Mouse (Mus musculus): ENCODE measurements around the gene Esrrb. TPM values are rescaled to one million over a fixed set of nuclear protein-coding genes. Genes with fewer than 3 reads are reported as not detected.

Esrrb gene
- polyA plus RNA-seq, 1 experiment from 2014 or later, result 0.71 TPM

DNA sequence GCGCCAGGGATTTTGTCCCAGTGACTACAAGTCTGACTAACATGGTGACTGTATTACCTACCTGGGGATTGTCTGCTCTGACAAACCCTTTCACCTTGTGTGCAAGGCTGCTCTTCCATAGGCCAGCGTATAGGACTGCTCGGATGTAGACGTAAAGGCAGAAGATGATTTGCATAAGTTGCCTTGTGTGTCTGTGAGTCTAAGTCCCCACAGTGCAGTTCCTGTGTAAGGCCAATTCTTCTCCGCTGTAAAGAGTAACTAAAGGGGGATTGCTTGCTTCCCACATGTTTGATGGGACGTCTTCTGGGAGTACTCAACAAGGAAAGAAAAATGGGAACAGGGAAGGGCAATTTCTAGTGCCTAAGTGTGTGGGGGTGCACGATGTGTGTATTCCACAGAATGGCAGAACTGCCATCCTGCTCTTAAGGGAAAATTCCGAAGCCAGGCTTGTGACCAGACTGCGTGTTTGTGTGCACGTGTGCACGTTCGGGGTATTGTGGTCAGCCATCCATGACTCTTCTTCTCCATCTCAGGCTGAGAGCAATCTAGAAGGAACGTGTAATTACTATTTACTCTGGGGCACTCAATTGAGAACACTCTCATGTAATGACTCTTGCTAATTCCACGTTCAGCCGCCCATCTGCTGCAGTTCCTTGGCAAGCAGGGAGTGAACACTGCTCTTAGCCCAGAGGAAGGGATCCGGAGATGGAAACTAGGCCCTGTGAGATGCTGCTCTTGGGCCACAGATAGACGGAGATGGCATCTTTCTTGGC, 9.9 kb downstream of the Esrrb start:
- Histone ChIP-seq H3K27ac (no peak overlapping the region), H3K4me1 (replicated peaks) (peaks cover 28% of the 10 kb centered on the region), H3K4me3 (no peak overlapping the region), H3K9me3 (no peaks in the 10 kb centered on the region), H3K36me3 (no peaks in the 10 kb centered on the region), H3K27me3 (ENCODE audit: insufficient read depth, poor library complexity, severe bottlenecking) (peaks cover 12% of the 10 kb centered on the region)
- WGBS, result 86% methylated on average over 17 of the region's 17 CpGs
- DNase-seq (ENCODE audit: low spot score), result no peak

DNA sequence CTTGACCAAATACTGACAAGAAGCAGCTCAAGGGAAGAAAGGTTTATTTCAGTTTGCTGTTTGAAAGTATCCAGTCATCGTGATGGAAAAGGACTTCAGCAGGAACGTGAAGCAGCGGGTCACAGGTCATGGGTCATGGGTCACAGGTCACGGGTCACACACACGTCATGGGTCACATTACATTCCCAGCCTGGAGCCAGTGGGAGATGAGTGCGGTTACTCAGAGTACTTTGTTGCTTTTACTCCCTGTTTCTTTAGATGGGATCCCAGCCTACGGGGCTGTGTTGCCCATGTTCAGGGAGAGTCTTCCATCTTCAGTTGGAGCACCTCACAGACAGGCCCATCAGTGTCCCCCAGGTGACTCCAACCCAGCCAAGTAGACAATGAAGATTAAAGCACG, 13.4 kb downstream of the Esrrb start:
- DNase-seq (ENCODE audit: low spot score), result no peak
- Histone ChIP-seq H3K4me1 (replicated peaks) (peaks cover 6% of the 10 kb centered on the region), H3K36me3 (no peaks in the 10 kb centered on the region), H3K27me3 (ENCODE audit: insufficient read depth, poor library complexity, severe bottlenecking) (peaks cover 31% of the 10 kb centered on the region), H3K27ac (no peak overlapping the region), H3K4me3 (no peak overlapping the region), H3K9me3 (no peaks in the 10 kb centered on the region)
- WGBS, result 46% methylated on average over 8 of the region's 8 CpGs

DNA sequence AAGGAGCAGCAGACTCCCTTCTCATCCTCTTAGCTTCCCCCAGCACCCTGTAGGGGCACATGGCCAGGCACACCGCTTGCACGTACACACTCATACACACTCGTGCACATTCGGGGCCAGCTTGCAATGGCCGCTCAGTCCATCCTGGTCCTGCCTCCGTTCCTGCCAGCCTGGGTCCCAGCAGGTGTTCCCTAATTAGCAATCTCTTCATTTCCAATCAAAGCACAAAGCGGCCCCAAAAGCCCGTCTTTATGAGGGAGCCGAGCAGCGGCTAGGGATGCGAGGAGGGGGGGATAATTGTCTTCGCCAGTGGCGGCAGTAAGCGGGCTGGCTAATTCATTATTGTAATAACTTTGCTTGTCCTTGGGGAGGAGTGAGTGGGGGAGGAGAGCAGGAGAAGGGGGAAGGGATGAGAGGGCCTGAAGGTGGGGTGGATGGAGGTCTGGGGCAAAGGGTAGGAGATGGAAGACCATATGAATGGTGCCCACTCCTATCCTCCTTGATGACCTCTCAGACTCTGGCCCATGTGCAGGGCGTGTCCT, 18.8 kb downstream of the Esrrb start:
- Histone ChIP-seq H3K36me3 (no peaks in the 10 kb centered on the region), H3K9me3 (no peaks in the 10 kb centered on the region), H3K4me1 (replicated peaks) (peaks cover 39% of the 10 kb centered on the region), H3K27me3 (ENCODE audit: insufficient read depth, poor library complexity, severe bottlenecking) (peaks cover 51% of the 10 kb centered on the region), H3K27ac (peak overlapping the region; percentile 47), H3K4me3 (peak overlapping the region; percentile 20; the same call in 1 of the 2 replicates)
- WGBS, result 18% methylated on average over 15 of the region's 15 CpGs
- no peak for DNase-seq (ENCODE audit: low spot score)

GRCm38 (mm10) chr12:86383803-86384202, 22.9 kb downstream of the Esrrb start:
- Histone ChIP-seq H3K36me3 (no peaks in the 10 kb centered on the region), H3K27ac (peak overlapping the region; percentile 79), H3K9me3 (no peaks in the 10 kb centered on the region), H3K27me3 (ENCODE audit: insufficient read depth, poor library complexity, severe bottlenecking) (peaks cover 25% of the 10 kb centered on the region), H3K4me1 (replicated peaks) (peaks cover 52% of the 10 kb centered on the region), H3K4me3 (peak overlapping the region; percentile 3; the same call in 1 of the 2 replicates)
- 15% methylated on average over 6 of the region's 6 CpGs for whole genome bisulfite sequencing
- peak; percentile 51 for DNase-seq (ENCODE audit: low spot score)

DNA sequence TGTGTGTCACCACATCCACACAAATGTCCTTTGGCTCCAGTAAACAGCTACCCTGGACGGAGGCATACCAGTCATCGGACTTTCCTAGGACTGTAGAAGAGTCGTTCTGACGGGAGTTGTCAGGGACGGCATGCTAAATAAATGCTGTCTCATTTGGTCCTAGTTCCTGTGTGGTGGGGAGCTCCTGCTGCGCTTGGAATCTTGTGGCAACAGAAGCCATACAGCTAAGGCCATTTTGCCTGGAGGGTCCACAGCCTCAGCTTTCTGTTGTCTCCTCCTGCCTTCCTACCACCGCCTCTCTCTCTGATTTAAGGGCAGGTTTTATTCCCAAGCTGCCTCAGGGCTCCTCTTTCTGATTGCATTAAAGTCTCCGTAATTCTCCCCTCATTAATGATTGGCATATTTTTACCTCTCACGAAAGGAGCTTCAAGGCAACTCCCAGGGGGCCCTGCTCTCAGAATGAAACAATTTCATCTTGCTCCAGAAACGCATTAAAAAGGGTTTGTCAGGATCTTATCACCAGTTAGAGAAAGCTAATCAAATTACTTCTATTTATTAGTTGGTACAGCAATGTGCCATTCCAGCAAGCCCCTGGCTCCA, 26.9 kb downstream of the Esrrb start:
- peaks cover 32% of the 10 kb centered on the region for H3K4me1 ChIP-seq (replicated peaks)
- 63% methylated on average over 10 of the region's 10 CpGs for WGBS
- no peaks in the 10 kb centered on the region for H3K9me3 ChIP-seq
- no peaks in the 10 kb centered on the region for H3K27me3 ChIP-seq (ENCODE audit: insufficient read depth, poor library complexity, severe bottlenecking)
- DNase-seq (ENCODE audit: low spot score), result no peak
- no peak overlapping the region for H3K4me3 ChIP-seq
- no peaks in the 10 kb centered on the region for H3K36me3 ChIP-seq
- H3K27ac ChIP-seq, result no peak overlapping the region

DNA sequence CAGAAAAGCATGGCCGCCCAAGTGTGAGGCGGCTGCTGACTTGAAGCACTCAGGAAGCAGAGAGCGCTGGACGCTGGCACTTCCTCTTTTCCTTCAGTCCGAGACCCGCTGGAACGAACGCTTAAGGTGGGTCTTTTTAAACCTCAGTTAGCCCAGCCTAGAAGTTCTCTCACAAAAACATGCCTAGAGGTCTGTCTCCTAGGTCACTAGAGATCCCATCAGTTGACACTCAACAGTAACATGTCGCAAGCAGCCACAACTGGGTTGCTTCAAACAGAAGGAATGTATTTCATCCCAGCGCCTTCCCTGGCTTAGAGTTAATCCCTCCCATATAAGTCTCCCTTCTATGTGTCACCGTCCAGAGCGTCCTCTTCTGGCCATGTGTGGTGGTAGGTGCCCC, 33.9 kb downstream of the Esrrb start:
- Histone ChIP-seq H3K4me3 (no peak overlapping the region), H3K27ac (no peak overlapping the region), H3K4me1 (replicated peaks) (peaks cover 18% of the 10 kb centered on the region), H3K27me3 (ENCODE audit: insufficient read depth, poor library complexity, severe bottlenecking) (no peaks in the 10 kb centered on the region), H3K36me3 (no peaks in the 10 kb centered on the region), H3K9me3 (no peaks in the 10 kb centered on the region)
- WGBS, result 91% methylated on average over 12 of the region's 12 CpGs
- DNase-seq (ENCODE audit: low spot score), result no peak

DNA sequence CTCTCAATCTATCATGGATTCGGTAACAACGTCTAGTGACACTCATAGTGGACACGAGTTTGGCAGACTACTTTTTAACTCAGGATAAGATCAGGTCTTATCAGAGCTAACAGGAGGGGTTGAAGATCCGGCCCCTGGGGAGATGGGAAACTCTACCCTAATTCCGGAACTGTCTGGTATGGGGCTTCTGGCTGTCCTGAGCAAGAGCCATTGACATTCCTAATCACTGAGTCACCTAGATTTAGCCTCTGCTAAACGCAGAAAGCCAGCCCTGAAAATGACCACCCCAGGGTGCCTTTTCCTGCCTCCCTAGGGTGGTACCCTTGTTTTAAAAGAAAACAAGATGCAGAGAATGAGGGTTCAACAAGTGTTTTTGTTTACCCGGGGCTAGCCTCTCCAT, 34.4 kb downstream of the Esrrb start:
- 58% methylated on average over 7 of the region's 7 CpGs for WGBS
- no peak for DNase-seq (ENCODE audit: low spot score)
- Histone ChIP-seq H3K9me3 (no peaks in the 10 kb centered on the region), H3K4me1 (replicated peaks) (peaks cover 18% of the 10 kb centered on the region), H3K27ac (no peak overlapping the region), H3K4me3 (no peak overlapping the region), H3K27me3 (ENCODE audit: insufficient read depth, poor library complexity, severe bottlenecking) (no peaks in the 10 kb centered on the region), H3K36me3 (no peaks in the 10 kb centered on the region)

- no peaks in the 10 kb centered on the region for H3K9me3 ChIP-seq
- H3K4me3 ChIP-seq, result no peak overlapping the region
- no peak overlapping the region for H3K27ac ChIP-seq
- H3K36me3 ChIP-seq, result no peaks in the 10 kb centered on the region
- DNase-seq (ENCODE audit: low spot score), result no peak
- H3K27me3 ChIP-seq (ENCODE audit: insufficient read depth, poor library complexity, severe bottlenecking), result peaks cover 30% of the 10 kb centered on the region
- H3K4me1 ChIP-seq (replicated peaks), result peaks cover 24% of the 10 kb centered on the region
- WGBS, result 25% methylated on average over 8 of the region's 8 CpGs
Measured at GRCm38 (mm10) chr12:86398762-86399161, 37.8 kb downstream of the Esrrb start.

GRCm38 (mm10) chr12:86402718-86403117, 41.8 kb downstream of the Esrrb start:
- H3K27me3 ChIP-seq (ENCODE audit: insufficient read depth, poor library complexity, severe bottlenecking), result peaks cover 42% of the 10 kb centered on the region
- peaks cover 19% of the 10 kb centered on the region for H3K4me1 ChIP-seq (replicated peaks)
- H3K9me3 ChIP-seq, result no peaks in the 10 kb centered on the region
- no peak overlapping the region for H3K27ac ChIP-seq
- WGBS, result 7% methylated on average over 21 of the region's 21 CpGs
- H3K4me3 ChIP-seq, result no peak overlapping the region; the same call in 1 of the 2 replicates
- no peaks in the 10 kb centered on the region for H3K36me3 ChIP-seq
- DNase-seq (ENCODE audit: low spot score), result peak; percentile 81

DNA sequence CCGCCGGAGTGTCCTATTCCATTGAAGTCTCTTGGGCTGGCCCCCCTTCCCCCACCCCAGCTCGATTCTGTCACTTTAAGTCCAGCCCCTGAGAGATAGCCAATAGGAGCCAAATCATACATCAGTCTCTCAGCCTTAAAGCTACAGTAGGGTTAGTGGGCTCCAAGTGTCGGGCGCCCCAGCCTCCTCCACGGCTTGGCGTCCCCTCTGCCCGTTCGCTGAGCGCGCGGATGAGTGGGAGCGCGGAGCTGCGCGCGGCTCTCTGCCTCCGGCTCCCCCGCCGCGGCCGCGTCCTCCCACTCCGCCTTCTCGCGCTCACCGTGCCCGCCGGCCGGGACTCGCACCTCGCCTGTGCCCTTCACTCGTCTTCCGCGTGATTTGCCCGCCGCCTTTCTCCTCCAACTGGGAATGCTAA, 60.6 kb downstream of the Esrrb start:
- H3K4me3 ChIP-seq, result peak overlapping the region; percentile 66
- no peaks in the 10 kb centered on the region for H3K36me3 ChIP-seq
- H3K27ac ChIP-seq, result peak overlapping the region; percentile 62; the same call in 1 of the 2 replicates
- peak; percentile 64 for DNase-seq (ENCODE audit: low spot score)
- H3K4me1 ChIP-seq (replicated peaks), result peaks cover 29% of the 10 kb centered on the region
- under 1% methylated on average over 37 of the region's 37 CpGs for WGBS
- H3K9me3 ChIP-seq, result no peaks in the 10 kb centered on the region
- peaks cover 88% of the 10 kb centered on the region for H3K27me3 ChIP-seq (ENCODE audit: insufficient read depth, poor library complexity, severe bottlenecking)

DNA sequence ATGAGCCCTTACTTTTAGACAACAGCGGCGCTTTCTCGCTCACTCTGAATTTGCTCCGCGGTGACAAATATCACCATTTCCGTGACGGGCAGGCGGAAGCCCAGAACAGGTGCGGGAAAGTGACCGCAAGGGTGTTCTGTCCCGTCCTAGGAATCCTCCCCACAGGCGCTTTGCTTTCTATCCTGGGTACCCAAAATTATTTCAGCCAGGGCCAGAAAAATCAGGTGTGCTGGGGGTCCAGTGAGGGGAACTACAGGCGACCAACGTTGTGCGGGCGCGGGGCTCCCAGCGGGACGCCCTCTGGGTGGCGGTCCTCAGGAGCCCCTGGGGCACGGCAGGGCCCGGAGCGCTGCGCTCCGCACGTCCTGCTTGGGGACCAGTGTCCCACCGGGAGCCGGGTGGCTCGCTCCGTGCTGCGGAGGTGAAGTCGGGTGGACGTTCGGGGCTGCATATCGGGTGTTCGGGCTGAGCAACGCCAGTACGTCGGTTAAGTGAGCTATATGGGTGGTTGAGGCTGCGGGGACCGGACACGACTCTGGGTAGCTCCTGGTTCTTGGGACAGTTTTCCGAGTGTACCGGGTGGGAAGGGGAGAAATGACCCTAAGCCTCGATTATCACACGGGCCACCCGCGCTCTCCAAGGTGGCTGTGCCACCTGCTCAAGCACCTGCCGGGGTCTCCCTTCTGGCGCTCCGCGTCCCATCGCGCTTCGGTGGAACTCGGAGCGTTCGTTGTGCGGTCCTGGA, 61.4 kb downstream of the Esrrb start:
- H3K9me3 ChIP-seq, result no peaks in the 10 kb centered on the region
- H3K27ac ChIP-seq, result no peak overlapping the region
- peak; percentile 40 for DNase-seq (ENCODE audit: low spot score)
- H3K27me3 ChIP-seq (ENCODE audit: insufficient read depth, poor library complexity, severe bottlenecking), result peaks cover 92% of the 10 kb centered on the region
- peak overlapping the region; percentile 66 for H3K4me3 ChIP-seq
- peaks cover 36% of the 10 kb centered on the region for H3K4me1 ChIP-seq (replicated peaks)
- WGBS, result 2% methylated on average over 59 of the region's 59 CpGs
- no peaks in the 10 kb centered on the region for H3K36me3 ChIP-seq

DNA sequence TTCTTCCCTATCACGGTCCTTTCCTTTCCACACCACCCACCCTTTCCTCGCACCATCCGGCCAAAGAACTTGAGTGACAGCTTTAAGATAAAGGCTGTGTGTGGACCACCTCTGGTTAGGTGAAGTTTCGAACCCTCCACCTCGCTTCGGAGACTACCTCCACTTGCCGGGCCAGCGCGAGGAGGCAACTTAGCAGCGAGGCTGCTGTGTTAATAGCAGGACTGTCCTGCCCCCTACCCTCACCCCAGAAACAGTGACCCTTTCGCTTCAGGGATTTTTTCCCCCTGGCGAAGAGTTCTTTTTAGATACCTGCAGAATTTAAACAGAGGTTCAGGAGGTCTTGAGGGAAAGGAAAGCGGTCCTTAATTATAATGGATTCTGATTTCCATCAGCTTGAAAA, 62.2 kb downstream of the Esrrb start:
- Histone ChIP-seq H3K4me1 (replicated peaks) (peaks cover 40% of the 10 kb centered on the region), H3K4me3 (no peak overlapping the region), H3K9me3 (no peaks in the 10 kb centered on the region), H3K27me3 (ENCODE audit: insufficient read depth, poor library complexity, severe bottlenecking) (peaks cover 88% of the 10 kb centered on the region), H3K27ac (no peak overlapping the region), H3K36me3 (no peaks in the 10 kb centered on the region)
- no peak for DNase-seq (ENCODE audit: low spot score)
- 6% methylated on average over 13 of the region's 13 CpGs for WGBS

Data from hindbrain, embryonic 10.5 days (tissue).